Mouse (Mus musculus) liver, adult 2 months (tissue): ENCODE results near the gene Cyp4f14.

Experiments
- CTCF ChIP-seq: fragments of 200-500 bp; IDR thresholded peaks from 2 replicates; pipeline ENCODE4 v1.5.1; 2011; ENCODE audit warnings: low read depth, low read length, control low read depth
- POLR2A ChIP-seq: fragments of 200-500 bp; IDR thresholded peaks from 2 replicates; pipeline ENCODE4 v1.6.1; 2011; ENCODE audit warnings: low read length, control low read depth; ENCODE audit not compliant: insufficient read depth; ENCODE audit errors: extremely low read depth

- no peak for TF ChIP-seq CTCF
- TF ChIP-seq POLR2A = no peak
These were observed 10.7 kb upstream of the Cyp4f14 start for GRCm38 (mm10) chr17:32927803-32928202.
